Mouse (Mus musculus) CD4-positive, CD25-positive, alpha-beta regulatory T cell, adult 2 months (primary cell): ENCODE data around the gene Tnfaip8l3.
A peak's percentile ranks its signal among the peaks of the same experiment; 100 is the strongest.

Source experiments
- DNase-seq: peaks from one replicate; pipeline ENCODE4 v3.0.0-alpha.2; 2012; ENCODE audit warnings: low read depth, low spot score

The Tnfaip8l3 gene

GRCm38 (mm10) chr9:53990921-53991320 is 77.3 kb downstream of the Tnfaip8l3 start:
- peak; percentile 57 for DNase-seq

DNA sequence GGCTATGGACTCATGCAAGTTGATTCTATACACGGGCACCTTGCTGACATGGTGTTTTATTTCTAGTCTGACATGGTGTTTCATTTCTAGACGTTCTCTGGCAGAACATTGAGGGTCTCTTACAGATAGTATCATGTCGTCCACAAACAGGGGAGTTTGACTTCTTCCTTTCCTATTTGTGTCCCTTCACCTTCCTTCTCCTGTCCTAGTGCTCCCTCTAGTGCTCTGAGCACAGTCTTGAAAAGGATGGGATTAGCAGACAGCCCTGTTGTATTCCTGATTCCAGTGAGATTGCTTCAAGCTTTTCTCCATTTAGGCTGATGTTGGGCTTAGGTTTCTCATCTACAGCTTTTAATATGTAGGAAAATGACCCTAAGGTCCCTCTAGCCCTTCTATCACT is 81.2 kb downstream of the Tnfaip8l3 start:
- DNase-seq = no peak

DNA sequence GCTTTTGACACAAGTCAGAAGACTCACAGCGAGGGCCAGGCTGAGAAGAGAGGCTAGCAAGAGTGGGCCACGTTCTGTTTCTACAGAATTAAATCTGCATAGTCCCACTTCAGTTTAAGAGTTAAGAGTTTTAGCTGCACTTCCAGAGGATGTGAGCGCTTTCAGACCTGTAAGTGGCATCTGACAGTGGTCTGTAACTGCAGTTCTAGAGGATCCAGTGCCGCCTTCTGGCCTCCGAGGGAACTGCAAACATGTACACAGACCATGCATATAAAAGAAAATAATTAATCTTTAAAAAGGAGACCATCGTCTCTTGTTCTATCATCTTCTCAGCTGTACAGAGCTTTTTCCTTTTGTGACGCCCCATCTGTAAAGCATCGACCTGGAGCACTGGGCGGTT is 83.3 kb downstream of the Tnfaip8l3 start:
- peak; percentile 29 for DNase-seq

- DNase-seq = no peak
These were observed 93.1 kb downstream of the Tnfaip8l3 start, which contains the start of gene Elmod1 for GRCm38 (mm10) chr9:53975122-53975518. TSS of gene Elmod1 (minus strand) at chr9:53975301.

- DNase-seq = no peak
These were observed 93.7 kb downstream of the Tnfaip8l3 start for GRCm38 (mm10) chr9:53974328-53975121.

- DNase-seq = no peak
These were observed 94.3 kb downstream of the Tnfaip8l3 start for GRCm38 (mm10) chr9:53973929-53974327.
